Mouse (Mus musculus) testis, adult 2 months (tissue): Measurements from ENCODE around the gene Plk5. TPM values are rescaled to one million over a fixed set of nuclear protein-coding genes. Genes with fewer than 3 reads are reported as not detected.

Experiments used
- H3K27ac ChIP-seq: fragments of 200-500 bp; 2 replicates; pipeline ENCODE4 v1.5.1; 2012; ENCODE audit warnings: low read depth, low read length; ENCODE audit not compliant: control insufficient read depth, insufficient read depth
- H3K27me3 ChIP-seq: fragments of 200-500 bp; 2 replicates; pipeline ENCODE4 v1.6.1; 2012; ENCODE audit warnings: mild to moderate bottlenecking, low read length, moderate library complexity; ENCODE audit not compliant: control insufficient read depth, insufficient read depth
- H3K36me3 ChIP-seq: fragments of 200-500 bp; 2 replicates; pipeline ENCODE4 v1.6.1; 2012; ENCODE audit warnings: mild to moderate bottlenecking, low read length; ENCODE audit not compliant: control insufficient read depth, insufficient read depth
- H3K4me1 ChIP-seq: fragments of 200-500 bp; 2 replicates; pipeline ENCODE4 v1.6.1; 2012; ENCODE audit warnings: low read length; ENCODE audit not compliant: control insufficient read depth, insufficient read depth
- H3K4me3 ChIP-seq: fragments of 200-500 bp; 2 replicates; pipeline ENCODE4 v1.5.1; 2012; ENCODE audit warnings: low read depth, mild to moderate bottlenecking, low read length, moderate library complexity, mixed read lengths; ENCODE audit not compliant: control insufficient read depth
- CTCF ChIP-seq: fragments of 200-500 bp; IDR thresholded peaks from 2 replicates; pipeline ENCODE4 v1.5.1; 2012; ENCODE audit warnings: low read depth, mild to moderate bottlenecking, inconsistent platforms, low read length, moderate library complexity; ENCODE audit not compliant: control insufficient read depth, insufficient read depth, insufficient replicate concordance
- POLR2A ChIP-seq: fragments of 200-500 bp; IDR thresholded peaks from 2 replicates; pipeline ENCODE4 v1.6.1; 2012; ENCODE audit warnings: low read depth, mild to moderate bottlenecking, inconsistent platforms, low read length, moderate library complexity; ENCODE audit not compliant: control insufficient read depth
- polyA plus RNA-seq: library from polyadenylated mRNA; depleted of rRNA; stranded (reverse); fragments of >200 nt; gene quantifications from 2 replicates; pipeline ENCODE4 v1.2.3, GENCODE M21; 2012; rRNA removed

Gene Plk5
- polyA plus RNA-seq, 1 experiment, result 1.7 TPM

GRCm38 (mm10) chr10:80405481-80406173 is 49.4 kb downstream of the Plk5 start:
- no peak overlapping the region for H3K27ac ChIP-seq
- no peaks in the 10 kb centered on the region; the same call in none of the 2 replicates for H3K36me3 ChIP-seq
- TF ChIP-seq POLR2A (no peak), CTCF (no peak)
- H3K27me3 ChIP-seq, result no peaks in the 10 kb centered on the region
- peaks cover 3% of the 10 kb centered on the region for H3K4me1 ChIP-seq
- no peak overlapping the region for H3K4me3 ChIP-seq

- H3K27me3 ChIP-seq, result no peaks in the 10 kb centered on the region
- peak within 1 kb of the TSS; percentile 90 for H3K4me3 ChIP-seq
- peak within 1 kb of the TSS; percentile 89 for H3K27ac ChIP-seq
- H3K36me3 ChIP-seq, result no peaks in the 10 kb centered on the region; the same call in 1 of the 2 replicates
- peaks cover 3% of the 10 kb centered on the region for H3K4me1 ChIP-seq
- TF ChIP-seq POLR2A, result peak; percentile 97
- no peak for TF ChIP-seq CTCF
Measured at GRCm38 (mm10) chr10:80406684-80407501, 50.6 kb downstream of the Plk5 start, which contains the start of gene Uqcr11. Uqcr11 (minus strand) TSS chr10:80406830.

- Histone ChIP-seq H3K27me3 (no peaks in the 10 kb centered on the region), H3K4me1 (peaks cover 3% of the 10 kb centered on the region), H3K27ac (no peak overlapping the region), H3K36me3 (no peaks in the 10 kb centered on the region), H3K4me3 (no peak overlapping the region)
- TF ChIP-seq POLR2A (no peak), CTCF (no peak)
Measured at GRCm38 (mm10) chr10:80407924-80408323, 51.7 kb downstream of the Plk5 start.

GRCm38 (mm10) chr10:80412656-80413541 is 56.6 kb downstream of the Plk5 start:
- H3K27ac ChIP-seq, result no peak overlapping the region

More at GRCm38 (mm10) chr10:80412656-80413541, 56.6 kb downstream of the Plk5 start:
- Histone ChIP-seq H3K36me3 (no peaks in the 10 kb centered on the region), H3K27me3 (no peaks in the 10 kb centered on the region), H3K4me3 (no peak overlapping the region), H3K4me1 (no peaks in the 10 kb centered on the region)
- TF ChIP-seq CTCF (no peak), POLR2A (no peak)

Other genes with a start within 250 kb of the Plk5 start
- gene Stk11, start 240.7 kb upstream of the Plk5 start, polyA plus RNA-seq, result 215 and 222 TPM in 2 replicates
- 241 and 347 TPM in 2 replicates for gene Atp5d, start 217.8 kb upstream of the Plk5 start, polyA plus RNA-seq
- 3.8 and 5.1 TPM in 2 replicates for gene Cbarp, start 215.6 kb upstream of the Plk5 start, polyA plus RNA-seq
- 70.1 and 79.2 TPM in 2 replicates for gene Midn, start 208.2 kb upstream of the Plk5 start, polyA plus RNA-seq
- 105 and 127 TPM in 2 replicates for gene Cirbp, start 190.5 kb upstream of the Plk5 start, polyA plus RNA-seq
- gene 1600002K03Rik, start 183.5 kb upstream of the Plk5 start, polyA plus RNA-seq, result 7.4 and 7.9 TPM in 2 replicates
- 1.1 and 1.4 TPM in 2 replicates for gene Efna2, start 177.0 kb upstream of the Plk5 start, polyA plus RNA-seq
- gene Mum1, start 130.0 kb upstream of the Plk5 start, polyA plus RNA-seq, result 282 and 295 TPM in 2 replicates
- 105 and 132 TPM in 2 replicates for gene Ndufs7, start 107.3 kb upstream of the Plk5 start, polyA plus RNA-seq
- gene Gamt, start 95.4 kb upstream of the Plk5 start, polyA plus RNA-seq, result 38.5 and 39.6 TPM in 2 replicates
- gene Dazap1, start 95.0 kb upstream of the Plk5 start, polyA plus RNA-seq, result 97.5 and 114 TPM in 2 replicates
- gene Rps15, start 64.0 kb upstream of the Plk5 start, polyA plus RNA-seq, result 672 and 893 TPM in 2 replicates
- gene Apc2, start 60.5 kb upstream of the Plk5 start, polyA plus RNA-seq, result 1.4 and 1.8 TPM in 2 replicates
- 11.3 and 13.1 TPM in 2 replicates for gene 2310011J03Rik, start 35.9 kb upstream of the Plk5 start, polyA plus RNA-seq
- 324 and 326 TPM in 2 replicates for gene Pcsk4, start 27.0 kb upstream of the Plk5 start, polyA plus RNA-seq
- gene Reep6, start 26.5 kb upstream of the Plk5 start, polyA plus RNA-seq, result 698 and 732 TPM in 2 replicates
- 3.3 and 4.1 TPM in 2 replicates for gene Adamtsl5, start 8.0 kb upstream of the Plk5 start, polyA plus RNA-seq
- gene Mex3d, start 31.2 kb downstream of the Plk5 start, polyA plus RNA-seq, result 596 and 686 TPM in 2 replicates
- 135 and 153 TPM in 2 replicates for gene Mbd3, start 43.1 kb downstream of the Plk5 start, polyA plus RNA-seq
- 446 and 549 TPM in 2 replicates for gene Uqcr11, start 50.4 kb downstream of the Plk5 start, polyA plus RNA-seq
- 13.4 and 14.9 TPM in 2 replicates for gene Tcf3, start 77.2 kb downstream of the Plk5 start, polyA plus RNA-seq
- 0.43 and 0.52 TPM in 2 replicates for gene Onecut3, start 138.4 kb downstream of the Plk5 start, polyA plus RNA-seq
- gene Atp8b3, start 182.7 kb downstream of the Plk5 start, polyA plus RNA-seq, result 1,123 and 1,230 TPM in 2 replicates
- 201 and 214 TPM in 2 replicates for gene Rexo1, start 205.1 kb downstream of the Plk5 start, polyA plus RNA-seq
- 7.5 and 7.7 TPM in 2 replicates for gene Klf16, start 220.9 kb downstream of the Plk5 start, polyA plus RNA-seq
- gene Abhd17a, start 233.9 kb downstream of the Plk5 start, polyA plus RNA-seq, result 246 and 291 TPM in 2 replicates
- gene Scamp4, start 246.4 kb downstream of the Plk5 start, polyA plus RNA-seq, result 58.8 and 61.6 TPM in 2 replicates
- 46.6 and 56.1 TPM in 2 replicates for gene Adat3, start 246.4 kb downstream of the Plk5 start, polyA plus RNA-seq
- 1.9 and 2.1 TPM in 2 replicates for gene Gm49322, start 249.6 kb downstream of the Plk5 start, polyA plus RNA-seq